Mouse (Mus musculus) large intestine, adult 2 months (tissue): ENCODE measurements around the gene Bst1. TPM values are rescaled to one million over a fixed set of nuclear protein-coding genes. Genes with fewer than 3 reads are reported as not detected.

ENCODE experiments used
- polyA plus RNA-seq: library from polyadenylated mRNA; depleted of rRNA; stranded (reverse); fragments of >200 nt; gene quantifications from 2 replicates; pipeline ENCODE4 v1.2.3, GENCODE M21; 2012; rRNA removed

Bst1 gene
- polyA plus RNA-seq, 1 experiment, result 28.4 TPM

Other genes starting within 250 kb of the Bst1 start
- gene Cc2d2a, start 156.5 kb upstream of the Bst1 start, polyA plus RNA-seq, result 1.6 and 1.9 TPM in 2 replicates
- 23.1 and 33.6 TPM in 2 replicates for gene Fbxl5, start 2.8 kb downstream of the Bst1 start, polyA plus RNA-seq
- gene Cd38, start 49.7 kb downstream of the Bst1 start, polyA plus RNA-seq, result 54.3 and 78.0 TPM in 2 replicates
- 1.6 and 2.0 TPM in 2 replicates for gene Gm7879, start 94.3 kb downstream of the Bst1 start, polyA plus RNA-seq
- 49.3 and 75.7 TPM in 2 replicates for gene Fgfbp1, start 162.9 kb downstream of the Bst1 start, polyA plus RNA-seq